Mouse (Mus musculus): ENCODE data around the gene Atxn7.
"Not testable (repeated sequence)": the region's sequence is repeated elsewhere in the genome, so short reads cannot be mapped to it uniquely, and the experiment has no call there.

Gene Atxn7

DNA sequence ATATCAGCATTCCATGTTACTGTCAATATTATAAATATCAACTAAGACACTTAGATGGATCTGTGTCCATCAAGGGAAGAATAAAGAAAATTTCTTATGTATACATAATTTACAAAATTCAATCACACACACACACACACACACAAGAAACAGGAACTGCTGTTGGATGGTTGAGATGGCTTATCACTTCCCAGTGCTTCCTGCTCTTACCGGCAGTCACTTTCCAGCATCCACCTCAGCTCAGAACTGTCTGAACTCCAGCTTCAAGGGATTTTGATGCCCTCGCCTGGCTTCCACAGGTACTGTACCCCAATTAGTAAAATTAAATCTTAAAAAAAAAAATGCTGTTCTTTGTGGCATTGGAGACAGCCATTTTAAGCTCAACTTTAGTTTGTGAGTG lies 27.2 kb downstream of the Atxn7 start:
- CTCF ChIA-PET = no interaction called here

DNA sequence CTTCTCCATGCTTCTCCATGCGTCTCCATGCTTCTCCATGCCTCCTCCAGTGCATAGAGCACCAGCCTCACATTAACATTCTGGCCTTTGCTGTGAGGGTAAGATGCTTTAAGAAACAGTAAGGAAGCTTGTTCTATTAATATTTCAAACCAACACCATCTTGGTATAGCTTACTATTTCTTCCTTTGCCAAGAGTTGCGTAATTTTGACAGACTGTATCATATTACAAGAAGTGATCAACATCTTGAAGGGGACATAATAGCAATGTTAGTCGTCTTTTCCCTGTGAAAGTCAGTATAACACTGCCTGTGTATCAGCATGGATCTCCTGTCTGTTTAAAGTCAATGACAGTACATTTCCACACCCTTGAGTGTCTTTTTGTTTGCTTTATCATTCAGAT lies 29.5 kb downstream of the Atxn7 start:
- CTCF ChIA-PET = no interaction called here

DNA sequence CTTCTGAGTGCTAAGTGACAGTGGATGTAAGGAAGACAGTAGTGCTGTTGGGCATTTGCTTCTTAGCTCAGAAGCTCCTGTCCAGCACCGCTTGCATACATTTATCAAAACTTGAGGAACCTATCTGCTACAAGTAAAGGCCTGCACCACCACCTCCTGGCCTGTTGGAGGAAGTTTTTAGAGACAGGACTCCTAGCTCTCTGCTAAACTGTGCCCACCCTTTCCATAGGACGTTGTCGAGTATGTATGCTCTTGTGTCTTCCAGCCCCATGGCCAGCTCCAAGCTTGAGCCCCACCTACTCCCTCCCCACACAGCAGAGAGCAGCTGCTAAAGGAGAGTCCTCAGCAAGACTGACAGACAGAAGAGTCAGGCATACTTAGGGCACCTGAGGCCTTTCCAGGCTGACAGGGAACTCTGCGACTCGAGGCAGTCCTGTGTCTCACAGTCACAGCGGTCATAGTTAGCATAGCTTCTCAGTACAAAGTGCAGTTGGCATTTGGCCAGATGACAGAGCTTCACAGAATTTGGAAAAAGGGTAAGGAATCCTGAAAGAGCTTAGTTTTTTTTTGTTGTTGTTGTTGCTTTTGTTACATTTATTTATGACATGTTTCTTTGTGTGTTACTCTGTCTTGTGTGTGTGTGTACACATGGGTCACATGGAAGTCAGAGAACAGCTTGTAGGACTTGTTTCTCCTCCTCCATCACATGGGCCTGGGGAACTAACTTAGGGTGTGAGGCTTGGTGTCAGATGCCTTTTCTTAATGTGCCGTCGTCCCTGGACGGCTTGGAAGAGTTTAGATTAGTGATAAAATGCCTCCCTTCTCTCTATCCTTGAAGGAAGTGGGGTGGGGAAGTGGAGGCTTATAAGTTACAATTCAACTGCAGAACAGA lies 34.2 kb downstream of the Atxn7 start:
- CTCF ChIA-PET = interaction anchor here (0.6 kb wide), 2 partner anchors 13 to 35 kb away, joined by 3 to 6 read pairs; no protein-coding TSS in a partner anchor

DNA sequence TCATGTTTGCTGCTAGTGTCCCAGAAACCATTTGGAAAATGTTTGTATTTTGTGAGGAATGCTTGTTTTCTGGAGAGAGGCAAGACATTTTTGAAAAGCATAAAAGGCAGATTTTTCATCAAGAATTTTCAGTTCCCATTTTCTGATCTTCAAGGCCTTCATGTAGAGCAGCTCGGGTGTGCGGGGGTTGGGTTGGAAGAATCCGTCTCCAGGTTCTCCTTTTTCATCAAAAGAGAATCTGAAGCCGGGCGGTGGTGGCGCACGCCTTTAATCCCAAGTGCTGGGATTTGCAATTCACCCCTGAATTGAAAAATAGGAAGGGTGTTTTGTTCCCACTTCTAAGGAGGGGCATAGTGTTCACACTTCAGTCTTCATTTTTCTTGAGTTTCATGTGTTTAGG lies 41.5 kb downstream of the Atxn7 start:
- CTCF ChIA-PET = no interaction called here

DNA sequence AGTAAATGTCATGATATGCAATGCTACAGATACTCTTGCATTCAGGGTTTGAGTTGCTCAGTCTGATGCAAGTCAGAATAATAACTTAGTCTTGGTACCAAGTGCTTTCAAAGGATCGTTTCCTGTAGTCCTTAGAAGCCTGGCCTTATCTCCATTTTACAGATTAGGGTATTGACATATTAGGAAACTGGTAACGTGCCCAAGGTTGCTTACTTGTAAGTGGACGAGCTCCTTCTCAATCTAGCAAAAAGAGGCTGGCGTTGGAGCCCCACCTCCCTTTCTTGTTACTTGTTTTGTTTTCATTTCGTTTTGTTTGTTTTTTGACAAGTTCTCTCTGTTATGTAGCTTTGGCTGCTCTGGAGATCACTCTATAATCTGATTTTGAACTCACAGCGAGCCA lies 48.5 kb downstream of the Atxn7 start:
- CTCF ChIA-PET = no interaction called here

DNA sequence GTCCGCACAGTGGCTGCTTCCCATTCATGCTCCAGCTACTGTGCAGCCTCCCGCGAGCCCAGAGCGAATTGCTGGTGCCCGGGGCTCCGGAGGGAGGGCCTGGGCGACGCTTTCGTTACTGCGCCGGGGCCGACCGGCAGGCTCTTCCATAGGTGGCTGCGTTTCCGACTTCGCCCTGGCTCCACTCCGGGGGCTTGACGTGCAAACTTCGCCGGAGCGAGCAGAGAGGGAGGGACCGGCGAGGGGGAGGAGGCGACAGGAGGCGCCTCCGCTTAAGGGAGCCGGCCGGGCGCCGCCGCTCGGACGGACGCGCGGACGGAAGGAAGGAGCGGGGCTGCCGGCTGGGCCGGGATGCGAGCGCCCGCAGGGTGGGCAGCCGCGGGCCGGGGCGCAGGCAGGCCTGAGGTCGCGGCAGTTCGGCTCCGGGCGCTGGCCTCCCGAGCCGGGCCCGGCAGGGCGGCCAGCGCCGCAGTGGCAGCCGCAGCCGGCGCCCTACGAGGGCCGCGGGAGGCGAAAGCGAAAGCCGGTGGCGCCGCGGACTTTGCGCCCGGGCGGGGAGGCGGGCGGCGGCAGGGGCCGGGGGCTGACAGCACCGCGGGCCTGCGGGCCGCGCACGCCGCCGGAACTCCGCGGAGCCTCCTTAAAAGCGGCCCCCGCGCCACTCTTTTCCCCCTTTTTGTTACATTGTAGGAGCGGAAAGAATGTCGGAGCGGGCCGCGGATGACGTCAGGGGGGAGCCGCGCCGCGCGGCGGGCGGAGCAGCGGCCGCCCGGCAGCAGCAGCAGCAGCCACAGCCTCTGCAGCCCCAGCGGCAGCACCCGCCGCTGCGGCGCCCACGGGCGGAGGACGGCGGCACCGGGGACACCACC lies 51.4 kb downstream of the Atxn7 start:
- CTCF ChIA-PET = interaction anchor here (0.6 kb wide), 1 partner anchor 702 kb away, joined by 3 read pairs; no protein-coding TSS in a partner anchor

DNA sequence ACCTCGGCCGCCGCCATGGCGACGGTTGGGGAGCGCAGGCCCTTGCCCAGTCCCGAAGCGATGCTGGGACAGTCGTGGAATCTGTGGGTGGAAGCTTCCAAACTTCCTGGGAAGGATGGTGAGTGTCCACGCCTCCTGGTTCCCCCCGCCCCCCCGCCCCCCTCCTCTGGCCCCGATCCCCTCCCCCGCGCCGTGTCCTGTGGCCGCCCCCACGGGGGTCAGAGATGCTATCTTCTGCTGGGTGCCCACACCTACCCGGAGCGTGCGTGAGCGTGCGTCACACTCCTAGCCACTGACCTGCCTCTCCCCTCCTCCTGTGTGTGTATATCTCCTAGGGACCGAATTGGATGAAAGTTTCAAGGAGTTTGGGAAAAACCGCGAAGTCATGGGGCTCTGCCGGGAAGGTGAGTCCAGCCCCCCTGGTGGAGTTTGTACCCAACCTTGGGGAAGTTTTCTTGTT lies 52.0 kb downstream of the Atxn7 start:
- CTCF ChIA-PET = interaction anchor here (0.6 kb wide), 1 partner anchor 701 kb away, joined by 3 read pairs; no protein-coding TSS in a partner anchor

DNA sequence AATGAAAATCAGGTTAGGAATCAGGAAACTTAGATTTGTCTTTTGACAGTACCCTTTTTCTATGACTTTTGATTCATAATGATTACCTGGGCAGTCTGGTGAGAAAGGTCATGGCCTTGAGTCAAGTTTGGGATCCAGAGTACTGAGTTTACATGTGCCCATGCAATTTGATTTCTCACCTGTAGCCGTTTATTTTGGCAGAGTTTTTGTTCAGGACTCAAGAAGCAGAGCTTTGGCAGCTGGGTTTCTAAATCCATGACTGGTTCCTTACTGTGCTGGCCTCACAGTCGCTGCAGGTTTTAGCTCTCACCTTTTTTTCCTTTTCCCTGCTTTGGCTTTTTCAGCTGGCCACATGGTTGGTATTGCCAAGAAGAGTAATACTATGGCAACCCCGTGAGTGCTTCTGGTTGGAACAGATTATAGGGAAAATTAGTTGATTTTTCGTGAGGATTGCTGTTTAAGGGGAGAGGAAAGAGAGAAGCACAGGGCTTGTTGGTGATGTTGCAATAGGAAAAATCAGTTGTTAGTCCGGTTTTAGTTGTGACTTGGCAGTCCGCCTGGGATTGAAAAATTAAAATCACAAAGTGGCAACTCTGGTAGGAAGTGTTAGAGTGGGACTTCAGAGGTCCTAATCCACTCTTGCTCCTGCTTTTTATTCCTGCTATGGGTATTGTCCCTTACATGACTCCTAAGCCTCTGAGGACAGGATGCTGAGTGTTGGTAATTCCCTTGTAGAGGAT lies 53.6 kb downstream of the Atxn7 start:
- CTCF ChIA-PET = no interaction called here

DNA sequence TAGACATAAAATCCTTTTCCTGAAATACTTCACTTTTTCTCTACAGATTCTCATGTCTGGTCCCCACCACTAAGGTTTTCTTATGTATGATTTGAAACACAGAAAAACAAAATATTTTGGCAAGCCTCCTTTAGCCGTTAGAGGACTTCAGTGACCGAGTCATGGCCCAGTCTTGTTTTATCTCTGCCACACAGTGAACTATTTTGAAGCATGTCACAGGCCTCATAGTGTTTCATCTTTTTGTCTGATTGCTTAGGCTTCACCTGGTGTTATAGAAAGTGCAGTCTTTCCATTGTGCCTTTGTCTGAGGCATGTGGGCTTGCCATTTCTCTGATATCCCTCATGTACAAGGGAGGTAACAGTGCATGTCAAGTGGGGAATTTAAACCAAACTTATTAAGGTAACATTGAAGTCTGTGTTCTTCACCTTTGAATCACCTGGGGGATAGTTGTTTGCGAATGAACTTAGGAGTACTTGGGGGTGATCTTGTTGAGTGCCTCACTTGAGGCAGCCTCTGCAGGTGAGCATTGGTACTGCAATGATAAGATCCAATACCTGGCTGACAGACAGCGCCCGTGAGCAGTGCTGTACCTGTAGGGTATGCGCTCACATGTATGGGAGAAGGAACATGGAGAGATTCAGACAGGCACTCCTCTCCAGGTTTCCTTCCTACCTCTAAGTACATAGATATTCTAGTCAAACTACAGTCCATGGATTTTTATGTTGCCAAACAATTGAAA lies 58.1 kb downstream of the Atxn7 start:
- CTCF ChIA-PET = no interaction called here

DNA sequence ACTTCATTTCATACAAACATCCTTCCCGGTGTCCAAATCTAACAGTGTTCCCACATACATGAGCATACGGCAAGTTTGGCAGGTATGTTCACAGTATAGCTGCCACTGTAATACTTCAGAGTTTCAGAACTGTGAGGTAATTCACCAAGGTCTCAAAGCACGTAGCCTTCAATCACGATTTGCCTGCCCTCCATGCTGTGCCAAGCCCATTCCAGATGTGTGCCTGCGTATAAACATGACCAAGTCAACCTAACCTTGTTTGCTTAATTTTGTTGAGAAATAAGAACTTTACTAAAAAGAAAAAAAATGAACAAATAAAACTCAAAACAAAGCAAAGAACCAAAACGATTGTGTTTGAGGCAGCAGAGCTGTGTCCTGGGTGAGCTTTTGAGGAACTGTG lies 60.0 kb downstream of the Atxn7 start:
- CTCF ChIA-PET = interaction anchor here (0.6 kb wide), 1 partner anchor 46 kb away, joined by 8 read pairs; no protein-coding TSS in a partner anchor

DNA sequence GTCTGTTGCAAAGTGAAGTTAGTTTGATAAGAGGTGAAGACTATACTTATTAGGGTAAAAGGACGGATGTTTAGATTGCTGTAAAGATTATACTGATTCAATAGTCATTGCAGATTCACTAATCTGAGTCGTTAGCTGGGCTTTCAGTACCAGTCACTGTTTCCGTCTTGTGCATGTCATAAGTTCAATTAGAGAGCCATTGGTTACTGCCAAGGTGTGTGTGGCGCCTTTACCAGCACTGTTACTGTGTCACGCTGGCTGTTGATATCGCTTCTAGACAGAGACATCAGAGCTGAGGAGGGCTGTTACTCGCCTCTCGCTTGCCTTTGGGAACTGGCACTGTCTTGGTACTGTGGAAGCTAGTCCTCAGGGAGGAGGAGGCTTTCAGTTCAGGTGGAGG lies 64.6 kb downstream of the Atxn7 start:
- CTCF ChIA-PET = no interaction called here

DNA sequence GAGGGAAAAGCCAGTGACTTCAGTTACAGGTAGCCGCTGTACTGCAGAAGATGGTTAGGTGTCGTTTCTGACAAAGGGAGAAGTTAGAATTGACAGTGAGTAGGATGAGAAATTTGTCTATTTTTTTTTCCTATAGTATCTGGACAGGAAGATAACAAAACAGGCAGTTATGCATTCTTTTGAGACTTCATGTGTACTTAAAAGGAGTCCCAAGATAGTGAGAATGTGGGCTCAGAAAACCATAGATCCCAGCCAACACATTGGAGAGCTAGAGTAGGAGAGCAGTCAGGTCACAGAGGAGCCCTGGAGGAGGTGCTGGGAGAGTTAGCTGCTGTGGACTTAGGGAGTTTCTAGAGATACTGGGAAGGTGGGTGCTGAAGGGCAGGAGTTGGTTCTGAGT lies 69.4 kb downstream of the Atxn7 start:
- CTCF ChIA-PET = no interaction called here

DNA sequence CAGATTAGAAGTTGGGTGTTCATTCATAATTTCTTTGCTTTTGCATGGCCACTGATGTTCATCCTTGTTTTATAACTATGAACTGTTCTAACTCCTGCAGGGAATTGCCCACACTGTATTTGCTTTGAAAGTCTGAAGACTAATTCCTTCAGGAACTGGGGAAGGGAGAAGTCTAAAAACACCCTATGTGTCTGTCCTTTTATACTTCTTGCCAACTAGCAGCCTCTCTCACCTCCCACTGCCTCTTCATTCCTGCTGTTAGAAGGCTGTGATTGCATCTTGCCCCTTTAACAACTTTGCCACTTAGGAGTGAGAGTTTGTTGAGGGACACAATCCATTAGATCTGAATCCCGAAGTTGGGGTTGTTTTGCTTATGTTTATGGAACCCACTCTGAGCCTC lies 71.6 kb downstream of the Atxn7 start:
- CTCF ChIA-PET = no interaction called here

DNA sequence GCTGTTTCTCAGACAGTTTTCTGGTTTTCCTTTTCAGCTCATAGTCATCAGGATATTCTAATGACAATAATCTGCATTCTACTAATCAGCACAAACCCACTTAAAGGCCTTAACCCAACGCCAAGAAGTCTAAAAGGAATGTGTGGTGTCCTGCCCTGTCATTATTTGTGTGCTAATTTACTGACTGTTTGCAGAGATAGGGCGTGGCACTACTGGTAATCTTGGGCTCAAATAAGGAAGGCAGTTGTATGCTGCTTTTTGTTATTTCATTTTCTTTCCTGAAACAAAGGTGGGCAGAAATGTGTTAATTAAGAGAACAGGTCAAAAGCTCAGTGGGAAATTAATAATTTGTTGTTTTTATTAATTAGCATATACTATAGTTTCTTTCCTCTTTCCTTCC lies 75.1 kb downstream of the Atxn7 start:
- CTCF ChIA-PET = no interaction called here

DNA sequence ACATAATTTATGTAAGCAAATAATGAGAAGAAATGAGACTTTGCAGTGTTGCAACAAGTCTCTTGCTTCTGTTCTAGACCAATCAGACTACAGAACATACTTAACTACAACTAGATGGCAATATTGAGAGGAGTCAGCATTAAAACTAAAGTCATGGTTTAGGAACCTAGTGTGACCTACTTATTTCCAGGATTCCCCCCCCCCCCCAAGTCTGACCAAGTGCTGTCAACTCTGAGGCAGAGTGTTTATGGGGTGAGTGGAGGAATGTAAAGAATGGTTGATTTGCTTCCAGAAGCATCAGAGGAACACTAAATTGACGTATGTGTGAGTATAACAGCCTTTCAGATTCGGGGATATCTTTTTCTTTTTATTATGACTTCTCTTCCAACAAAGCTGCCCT lies 77.0 kb downstream of the Atxn7 start:
- CTCF ChIA-PET = no interaction called here

DNA sequence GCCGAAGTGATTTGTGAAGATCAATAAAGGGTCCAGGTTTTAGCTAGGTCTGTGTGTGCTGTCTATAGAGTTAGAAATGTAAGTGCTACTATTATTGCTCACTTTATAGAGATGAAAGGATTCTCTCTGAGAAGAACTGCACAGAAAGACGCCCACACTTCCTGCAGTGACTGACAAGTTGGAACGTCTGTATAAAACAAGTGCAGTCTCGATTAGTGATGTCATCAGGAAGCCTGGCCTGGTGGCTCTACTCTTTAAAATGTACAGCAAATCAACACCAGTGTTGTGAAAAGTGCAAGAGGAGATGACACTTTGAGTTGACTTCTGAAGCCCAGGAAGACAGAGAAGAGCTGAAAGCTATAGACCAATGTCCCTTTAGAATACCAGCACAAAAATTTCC lies 81.1 kb downstream of the Atxn7 start:
- CTCF ChIA-PET = no interaction called here

DNA sequence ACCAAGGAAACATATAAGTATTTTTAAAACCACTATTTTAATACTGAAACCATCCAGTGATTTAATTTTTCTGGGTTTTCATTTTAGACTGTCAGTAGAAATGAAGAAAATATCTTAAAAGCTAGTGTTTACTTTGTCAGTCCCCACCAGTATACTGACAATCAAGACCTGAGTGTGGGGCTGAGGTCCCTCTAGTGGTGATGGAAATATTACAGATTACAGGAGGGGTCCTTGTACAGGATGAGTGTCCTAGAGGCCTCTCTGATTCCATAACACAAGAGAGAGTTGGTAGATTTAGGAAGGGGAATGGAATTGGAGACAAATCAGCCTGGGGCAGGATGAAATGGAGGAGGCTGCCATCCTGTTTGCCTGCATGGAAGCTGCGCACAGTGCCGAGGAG lies 93.1 kb downstream of the Atxn7 start:
- CTCF ChIA-PET = no interaction called here

DNA sequence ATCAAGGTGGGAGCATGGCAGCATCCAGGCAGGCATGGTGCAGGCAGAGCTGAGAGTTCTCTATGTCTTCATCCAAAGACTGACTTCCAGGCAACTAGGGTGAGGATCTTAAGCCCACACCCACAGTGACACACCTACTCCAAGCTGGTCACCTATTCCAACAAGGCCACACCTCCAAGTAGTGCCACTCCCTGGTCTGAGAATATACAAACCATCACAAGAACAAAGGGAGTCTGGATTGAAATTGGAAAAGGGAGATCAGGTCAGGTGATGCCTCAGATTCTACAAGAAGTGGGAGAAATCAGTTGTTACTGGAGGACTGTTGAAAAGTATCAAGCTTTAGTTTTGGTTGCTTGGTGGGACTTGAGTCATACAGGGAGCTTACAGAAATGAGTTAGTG lies 98.4 kb downstream of the Atxn7 start:
- CTCF ChIA-PET = not testable (repeated sequence)

DNA sequence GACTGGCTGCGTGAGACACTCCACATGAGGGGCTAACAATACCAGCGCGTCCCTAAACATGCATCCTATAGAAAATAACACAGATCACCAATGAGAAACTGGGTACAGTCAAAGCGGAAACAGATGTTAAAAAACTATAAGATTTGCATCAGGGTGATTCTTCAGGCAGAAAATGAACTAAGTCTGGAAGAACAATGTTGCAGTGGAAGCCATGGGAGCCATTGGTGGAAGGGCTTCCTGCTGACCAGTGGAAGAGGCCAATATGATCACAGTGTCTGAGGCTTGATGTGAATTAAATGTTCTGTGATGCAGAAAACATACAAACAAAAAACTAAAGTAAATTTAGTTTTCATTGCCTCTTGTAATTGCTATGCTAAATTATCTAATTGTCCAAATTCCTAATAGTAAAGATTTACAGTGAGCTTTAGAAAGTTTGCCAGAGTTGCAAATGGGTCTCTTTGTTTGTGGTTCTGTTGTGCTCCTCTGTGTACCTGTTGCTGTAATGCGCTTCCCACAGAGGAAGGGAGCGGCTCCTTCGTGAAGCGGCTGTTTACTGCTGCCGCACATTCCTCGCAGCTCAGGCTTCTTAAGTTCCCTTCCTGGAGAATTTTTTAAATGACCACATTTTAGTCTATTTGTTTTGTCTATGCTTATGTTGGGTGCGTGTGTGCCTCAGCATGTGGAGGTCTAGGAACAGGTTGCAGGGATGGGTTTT lies 101.4 kb downstream of the Atxn7 start:
- CTCF ChIA-PET = no interaction called here

DNA sequence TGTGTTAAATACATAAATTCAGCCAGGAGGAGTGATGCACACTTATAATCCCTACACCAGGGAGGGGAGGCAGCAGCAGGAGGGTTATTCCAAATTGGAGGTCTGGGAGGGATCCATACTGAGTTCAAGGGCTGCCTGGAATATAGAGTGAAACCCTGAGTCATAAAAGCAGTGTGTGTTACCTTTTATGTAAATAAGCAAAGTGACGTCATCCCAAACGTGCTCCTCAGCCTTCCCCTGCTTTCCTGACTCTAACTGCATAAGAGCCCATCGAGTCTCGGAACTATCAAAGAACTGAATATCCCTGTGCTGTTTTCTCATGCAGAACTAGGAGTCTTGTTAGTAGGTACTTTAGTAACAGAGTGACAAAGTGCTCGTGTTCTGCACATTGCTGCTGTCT lies 102.1 kb downstream of the Atxn7 start:
- CTCF ChIA-PET = no interaction called here
